Mouse (Mus musculus): Measurements from ENCODE around the gene Pgap3.

DNA sequence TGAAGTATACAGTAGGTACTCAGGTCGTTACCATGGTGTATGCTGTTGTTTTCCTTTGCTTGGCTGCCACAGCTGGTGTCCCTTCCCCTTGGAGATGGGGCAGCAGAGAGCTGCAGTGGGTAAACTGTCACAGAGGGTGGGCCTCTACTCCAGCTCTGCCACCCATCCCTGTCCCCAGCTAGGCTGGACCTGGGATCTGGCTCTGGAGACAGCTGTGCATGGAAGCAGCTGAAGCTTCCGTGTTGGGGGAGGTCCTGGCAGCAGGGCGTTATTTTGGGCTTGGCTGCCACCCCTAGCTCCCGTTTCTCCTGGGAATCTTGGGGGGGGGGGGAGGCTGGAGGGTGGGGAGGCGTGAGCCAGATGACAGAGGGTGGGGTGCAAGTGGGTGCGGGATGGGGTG lies 18.0 kb upstream of the Pgap3 start:
- TF ChIP-seq CTCF (IDR thresholded peaks at IDR 0.05; ENCODE audit: extremely low read depth, insufficient read depth, insufficient read length, insufficient replicate concordance) (no peak), POLR2A (IDR thresholded peaks at IDR 0.05; ENCODE audit: low read depth, low read length) (no peak)
